Mouse (Mus musculus): ENCODE measurements around the gene Mgat4a. TPM values are rescaled to one million over a fixed set of nuclear protein-coding genes. Genes with fewer than 3 reads are reported as not detected.
A peak's percentile ranks its signal among the peaks of the same experiment; 100 is the strongest.

The Mgat4a gene
- polyA plus RNA-seq, 1 experiment: 16.2 TPM

- peak in 1 of 2 experiments; percentile 28 for DNase-seq (ENCODE audit: extremely low spot score in 1 of 2, low spot score in 1 of 2)
Observed at GRCm38 (mm10) chr1:37471179-37472148, 69.4 kb downstream of the Mgat4a start.

GRCm38 (mm10) chr1:37469007-37469406 is 71.8 kb downstream of the Mgat4a start:
- DNase-seq (ENCODE audit: extremely low spot score in 1 of 2, low spot score in 1 of 2): no peak

DNA sequence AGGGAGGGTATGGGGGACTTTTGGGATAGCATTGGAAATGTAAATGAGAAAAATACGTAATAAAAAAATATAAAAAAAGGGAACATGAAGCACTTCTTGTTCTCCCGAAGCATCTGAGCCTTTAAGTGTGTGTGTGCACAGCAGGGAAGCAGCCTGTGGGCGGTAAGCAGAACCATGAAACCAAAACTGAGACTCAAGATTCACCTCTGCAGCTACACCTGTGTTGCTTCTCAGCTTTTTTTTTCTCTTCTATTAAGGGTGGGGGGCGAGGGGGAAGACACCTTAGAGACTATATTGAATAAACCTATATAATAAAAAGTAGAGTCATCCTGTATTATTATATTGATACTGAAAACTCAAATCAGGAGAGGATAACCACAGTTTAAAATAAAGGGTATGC is 73.0 kb downstream of the Mgat4a start:
- DNase-seq (ENCODE audit: extremely low spot score in 1 of 2, low spot score in 1 of 2): no peak

- no peak for DNase-seq (ENCODE audit: extremely low spot score in 1 of 2, low spot score in 1 of 2)
Observed at GRCm38 (mm10) chr1:37466322-37466995, 74.4 kb downstream of the Mgat4a start.

GRCm38 (mm10) chr1:37464878-37465452 is 75.9 kb downstream of the Mgat4a start:
- no peak for DNase-seq (ENCODE audit: extremely low spot score in 1 of 2, low spot score in 1 of 2)

GRCm38 (mm10) chr1:37457546-37457945 is 83.3 kb downstream of the Mgat4a start:
- no peak for DNase-seq (ENCODE audit: extremely low spot score in 1 of 2, low spot score in 1 of 2)

- DNase-seq (ENCODE audit: extremely low spot score in 1 of 2, low spot score in 1 of 2): peak in 1 of 2 experiments; percentile 34
Observed at GRCm38 (mm10) chr1:37451270-37451669, 89.5 kb downstream of the Mgat4a start.

DNA sequence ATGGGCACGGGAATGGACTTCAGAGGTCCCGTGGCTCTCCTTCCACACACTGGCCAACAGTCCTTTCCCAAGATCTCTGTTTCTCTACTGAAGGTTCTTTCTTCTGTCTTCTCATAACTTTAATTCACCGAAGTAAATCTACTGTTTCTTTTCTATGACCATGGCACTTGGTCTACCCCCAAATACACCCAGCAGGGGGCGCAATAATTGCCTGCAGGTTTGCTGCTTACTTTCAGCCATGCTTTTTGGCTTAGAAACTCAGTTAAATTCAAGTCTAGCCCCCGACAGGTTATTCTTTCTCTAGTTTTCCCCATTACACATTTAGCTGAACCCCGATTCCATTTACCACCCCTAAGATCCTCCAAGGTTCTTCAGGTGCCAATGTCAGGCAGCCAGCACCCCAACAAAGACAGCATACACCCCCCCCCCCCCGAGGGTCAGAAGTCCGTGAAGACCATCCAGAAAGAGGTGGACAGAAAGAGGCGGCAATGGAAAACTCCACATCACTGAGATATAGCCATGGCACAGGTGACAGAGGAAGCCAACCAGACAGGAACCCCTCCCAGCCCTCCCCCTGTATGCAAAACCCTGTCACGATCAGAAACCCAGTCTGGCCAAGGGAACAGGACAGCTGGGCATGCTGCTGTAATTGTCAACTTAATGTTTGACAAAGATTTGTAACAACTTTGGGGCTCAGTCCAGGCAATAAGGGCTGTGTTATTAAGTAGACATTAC is 92.3 kb downstream of the Mgat4a start:
- DNase-seq (ENCODE audit: extremely low spot score in 1 of 2, low spot score in 1 of 2): peak in 1 of 2 experiments; percentile 78

DNA sequence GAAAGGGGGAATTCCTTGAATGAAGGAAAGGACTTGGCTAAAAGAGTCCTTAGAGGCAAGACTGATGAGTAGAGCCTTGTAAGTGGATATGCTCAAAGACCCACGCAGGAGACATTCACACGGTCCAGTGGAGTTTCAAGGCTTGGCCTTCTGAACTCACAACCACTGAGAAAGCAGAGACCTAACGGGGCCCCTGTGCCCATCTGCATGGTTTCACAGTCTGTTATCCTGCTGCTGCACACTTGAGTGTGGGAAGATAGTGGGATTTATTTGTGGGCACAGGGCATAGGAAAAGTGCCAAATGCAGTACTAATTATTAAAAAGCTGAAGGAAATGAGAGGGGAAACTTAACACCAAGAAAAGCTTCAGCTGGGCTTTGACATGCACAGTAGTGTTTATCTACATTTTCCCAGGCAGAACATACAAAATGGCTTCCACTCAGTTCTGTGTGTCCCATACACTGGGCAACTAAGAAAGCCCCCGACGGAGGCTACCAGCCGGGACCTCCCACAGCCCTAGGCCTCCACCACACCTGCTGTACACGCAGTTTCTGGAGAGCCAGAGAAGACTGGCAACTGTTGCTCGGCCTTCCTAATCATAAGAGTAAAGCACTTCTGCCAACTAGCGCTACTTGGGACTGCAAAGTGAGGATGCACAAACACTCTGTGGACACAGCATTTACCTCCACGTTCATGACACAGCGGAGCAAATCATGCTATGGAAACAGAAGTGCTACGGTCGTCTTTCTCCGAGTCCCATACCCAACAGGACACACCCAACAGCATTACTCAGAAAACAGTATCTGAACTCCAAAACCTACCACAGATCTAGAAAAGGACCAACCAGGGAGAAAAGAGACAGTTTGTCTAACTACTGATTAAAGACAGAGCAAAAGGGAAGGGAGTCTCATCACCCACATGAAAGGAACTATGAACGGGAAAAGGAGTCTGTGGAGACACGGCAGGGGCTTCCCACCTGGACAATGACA is 97.7 kb downstream of the Mgat4a start:
- no peak for DNase-seq (ENCODE audit: extremely low spot score in 1 of 2, low spot score in 1 of 2)

DNA sequence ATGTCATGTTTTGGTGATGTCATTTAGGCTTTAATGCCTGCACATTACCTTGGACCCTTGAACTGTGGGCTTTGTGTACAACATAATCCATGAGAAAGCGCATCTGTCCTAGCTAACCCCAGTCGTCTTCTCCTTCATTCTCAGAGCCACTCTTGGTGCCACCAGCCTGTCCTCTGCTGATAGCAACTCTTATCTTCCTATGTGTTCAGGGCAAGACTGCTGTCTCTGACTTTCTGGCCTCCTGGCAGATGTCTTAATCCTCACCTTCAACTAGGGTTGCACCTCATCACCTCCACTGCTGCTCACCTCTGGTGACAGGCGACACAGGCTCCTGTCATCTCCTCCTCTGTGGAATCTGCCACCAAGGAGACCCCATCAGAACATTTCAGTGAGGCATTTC is 104.4 kb downstream of the Mgat4a start:
- DNase-seq (ENCODE audit: extremely low spot score in 1 of 2, low spot score in 1 of 2): no peak

DNA sequence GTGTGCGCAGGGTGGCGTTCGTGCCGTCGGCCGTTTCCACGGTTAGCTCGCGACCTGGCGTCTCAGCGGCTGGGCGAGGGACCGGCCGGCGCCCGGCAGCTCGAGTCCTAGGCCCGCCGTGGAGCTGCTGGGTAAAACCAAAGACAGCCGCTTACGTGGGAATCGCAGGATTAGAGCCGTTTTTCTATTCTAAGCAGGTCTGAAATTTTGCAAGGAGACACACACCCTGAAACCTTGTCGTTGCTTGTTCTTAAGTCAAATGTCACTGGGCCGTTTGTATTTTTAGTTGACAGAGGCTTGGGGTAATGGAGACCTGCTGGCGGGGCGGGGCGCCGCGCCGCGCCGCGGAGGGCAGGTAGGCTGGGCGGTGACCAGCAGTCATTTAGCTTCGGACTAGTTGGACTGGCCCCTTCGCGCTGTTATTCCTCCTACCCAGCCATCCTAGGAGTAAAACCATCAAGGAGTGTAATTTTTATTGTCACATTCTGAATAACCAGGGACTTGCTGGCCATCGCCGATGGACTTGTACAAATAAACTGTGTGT is 110.4 kb downstream of the Mgat4a start:
- DNase-seq (ENCODE audit: extremely low spot score in 1 of 2, low spot score in 1 of 2): no peak

DNA sequence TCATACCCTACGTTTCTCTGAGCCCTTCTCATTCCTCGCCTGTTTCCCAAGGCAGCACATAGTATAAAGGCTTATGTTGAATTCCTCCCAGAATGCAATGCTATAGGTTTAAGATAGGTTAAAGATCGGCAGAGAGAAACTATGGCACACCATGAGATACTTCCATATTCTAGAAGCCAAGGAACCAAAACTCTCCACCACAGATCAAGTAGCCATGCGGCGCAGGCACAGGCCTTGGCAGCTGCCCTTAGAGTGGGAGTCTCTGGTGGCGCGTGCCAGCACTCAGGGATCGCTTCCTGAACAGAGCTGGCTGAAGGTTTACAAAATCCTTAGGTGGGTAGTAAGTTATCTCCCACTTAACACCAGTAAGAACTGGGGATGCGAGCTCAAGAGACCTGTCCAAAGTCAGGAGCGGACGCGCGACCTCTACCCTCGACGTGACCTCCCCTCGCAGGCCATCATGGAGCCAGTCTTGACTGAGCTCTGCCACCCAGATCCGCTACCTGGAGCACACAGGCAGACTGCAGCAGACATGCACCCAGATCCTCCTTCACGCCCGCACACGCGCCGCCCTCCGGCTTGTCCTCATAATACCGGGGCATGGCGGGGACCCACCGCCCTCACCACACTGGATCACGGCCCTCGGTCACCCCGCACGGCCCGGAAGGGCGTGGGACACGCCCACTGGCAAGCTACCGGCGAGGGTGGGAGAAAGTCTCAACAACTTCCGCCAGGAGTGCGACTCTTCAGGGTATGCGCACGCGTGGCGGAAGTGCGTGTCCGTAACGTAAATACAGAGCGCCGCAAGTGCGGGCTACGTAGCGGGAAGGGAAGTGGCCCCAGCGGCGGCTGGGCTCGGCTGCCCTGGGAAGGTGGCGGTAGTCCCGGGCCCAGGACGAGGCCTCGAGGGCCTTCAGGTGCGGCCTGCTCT is 111.2 kb downstream of the Mgat4a start, which contains the start of the genes Coa5 and Unc50:
Coa5 (minus strand) TSS at position 738 of the 931 bp plus-strand sequence.
Unc50 (plus strand) TSS at position 774 of the 931 bp plus-strand sequence.
- peak; percentile 90 to 97 for DNase-seq (ENCODE audit: extremely low spot score in 1 of 2, low spot score in 1 of 2)

GRCm38 (mm10) chr1:37428911-37429310 is 111.9 kb downstream of the Mgat4a start:
- no peak for DNase-seq (ENCODE audit: extremely low spot score in 1 of 2, low spot score in 1 of 2)

- no peak for DNase-seq (ENCODE audit: extremely low spot score in 1 of 2, low spot score in 1 of 2)
Observed at GRCm38 (mm10) chr1:37427144-37427875, 113.5 kb downstream of the Mgat4a start.

DNA sequence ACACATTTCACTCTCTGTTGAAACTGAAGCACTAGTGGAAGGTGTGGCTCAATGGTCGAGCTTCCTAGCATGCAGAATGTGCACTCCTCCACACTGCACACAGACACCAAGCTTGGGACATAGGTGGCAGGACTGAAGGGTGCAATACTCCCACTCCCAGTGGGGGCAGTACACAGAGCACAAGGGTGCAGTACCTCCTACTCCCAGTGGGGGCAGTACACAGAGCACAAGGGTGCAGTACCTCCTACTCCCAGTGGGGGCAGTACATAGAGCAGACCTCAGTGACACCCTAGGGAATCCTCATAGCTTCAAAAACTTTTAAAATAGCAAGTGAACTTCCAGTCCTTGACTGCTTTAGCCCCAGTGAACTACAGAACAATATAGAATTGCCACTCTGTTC is 121.4 kb downstream of the Mgat4a start:
- DNase-seq (ENCODE audit: extremely low spot score in 1 of 2, low spot score in 1 of 2): peak; percentile 35 to 69

GRCm38 (mm10) chr1:37415394-37415793 is 125.4 kb downstream of the Mgat4a start:
- no peak for DNase-seq (ENCODE audit: extremely low spot score in 1 of 2, low spot score in 1 of 2)

GRCm38 (mm10) chr1:37409647-37410046 is 131.2 kb downstream of the Mgat4a start:
- DNase-seq (ENCODE audit: extremely low spot score in 1 of 2, low spot score in 1 of 2): no peak

All from frontal cortex, adult 2 months (tissue).